Comparison of ENCODE assay signal across 8 mouse cellular contexts in genomic region chr11:117390001-117390402, GRCm38 (mm10).
DNase-seq lines count a peak whose midpoint lies in the region; ATAC-seq and TF ChIP-seq lines count a peak whose summit lies in the region.

No protein-coding gene starts in this region.

- H3K4me1 ChIP-seq in lung, embryonic 14.5 days (ENCODE audit: insufficient read depth): peaks cover 7% of the 10 kb centered on the region

- H3K4me3 ChIP-seq in lung, embryonic 14.5 days (ENCODE audit: low read depth, low read length): no peak overlapping the region

- no peak overlapping the region for H3K4me2 ChIP-seq in lung, embryonic 14.5 days

- no peaks in the 10 kb centered on the region for H3K36me3 ChIP-seq in lung, embryonic 14.5 days (ENCODE audit: insufficient read depth)
- H3K36me3 ChIP-seq in splenic B cell, adult 2 months (ENCODE audit: control insufficient read depth, insufficient read depth, low read length, poor library complexity, severe bottlenecking): no peaks in the 10 kb centered on the region

- peak; percentile 68 to 70; a peak in 2 of 4 replicates for ATAC-seq in hematopoietic stem cell, adult 5-6 weeks (replicated peaks in 1 of 2; ENCODE audit: insufficient read depth in 1 of 2, low FRiP score in 2 of 2, low TSS enrichment in 1 of 2, low read depth in 1 of 2, poor library complexity in 2 of 2, severe bottlenecking in 2 of 2)
- 0 out of 2 replicates have a peak, but pooled peaks have one; percentile 29 for ATAC-seq in lung, embryonic 14.5 days (ENCODE audit: insufficient read depth)

- H3K9me3 ChIP-seq in lung, embryonic 14.5 days (ENCODE audit: low read depth, low read length): no peaks in the 10 kb centered on the region

- 20% methylated on average over 12 of the region's 12 CpGs for WGBS in lung, embryonic 14.5 days

- peak; percentile 85 for TF ChIP-seq CTCF in lung, embryonic 14.5 days (IDR thresholded peaks at IDR 0.05; ENCODE audit: low read depth)

- H3K27me3 ChIP-seq in lung, embryonic 14.5 days (ENCODE audit: insufficient read depth, low read length): peaks cover 29% of the 10 kb centered on the region
- no peaks in the 10 kb centered on the region for H3K27me3 ChIP-seq in splenic B cell, adult 2 months (ENCODE audit: control insufficient read depth, insufficient read depth, low read length, poor library complexity, severe bottlenecking)

- H3K9ac ChIP-seq in lung, embryonic 14.5 days: no peak overlapping the region

- peak; percentile 51 for DNase-seq in right cerebral cortex, postnatal 4 days
- no peak for DNase-seq in right cerebral cortex, adult 2 months (ENCODE audit: low spot score in 2 of 2)
- DNase-seq in adrenal gland, postnatal 14 days: peak; percentile 92
- DNase-seq in fibroblast of lung, adult 2 months (ENCODE audit: low read depth): peak; percentile 49
- DNase-seq in lung, embryonic 14.5 days: peak; percentile 71
- DNase-seq in splenic B cell, adult 2 months (ENCODE audit: low read depth, low spot score): peak; percentile 66
- no peak for DNase-seq in layer of hippocampus, adult 9-10 months (ENCODE audit: low spot score)

- no peak overlapping the region for H3K27ac ChIP-seq in lung, embryonic 14.5 days (ENCODE audit: low read depth)

Comparison
In these comparisons a context has a peak if more than half of its experiments do, and no peak if none do; other contexts are left out.
1. DNase-seq: peak in right cerebral cortex, postnatal 4 days (single experiment), adrenal gland, postnatal 14 days (single experiment), fibroblast of lung, adult 2 months (single experiment), lung, embryonic 14.5 days (single experiment) and splenic B cell, adult 2 months (single experiment); none in right cerebral cortex, adult 2 months (0 of 2) and layer of hippocampus, adult 9-10 months (single experiment).